Mouse (Mus musculus) 3134 (cell line): ENCODE results near the gene Ybx3.
A peak's percentile ranks its signal among the peaks of the same experiment; 100 is the strongest.

ENCODE experiments used
- DNase-seq: peaks from one replicate; pipeline ENCODE4 v3.0.0-alpha.2; 2011; ENCODE audit warnings: low spot score; ENCODE audit not compliant: insufficient read length; ENCODE audit errors: extremely low read depth

Ybx3 gene

GRCm38 (mm10) chr6:131340082-131340481, 48.2 kb downstream of the Ybx3 start:
- peak; percentile 62 for DNase-seq

GRCm38 (mm10) chr6:131339309-131339708, 49.0 kb downstream of the Ybx3 start:
- DNase-seq: no peak

- no peak for DNase-seq
These were observed 49.5 kb downstream of the Ybx3 start for GRCm38 (mm10) chr6:131338787-131339186.

GRCm38 (mm10) chr6:131327076-131327475, 61.2 kb downstream of the Ybx3 start:
- DNase-seq: no peak

GRCm38 (mm10) chr6:131321854-131322639, 66.2 kb downstream of the Ybx3 start:
- no peak for DNase-seq

GRCm38 (mm10) chr6:131316155-131317101, 71.8 kb downstream of the Ybx3 start:
- peak; percentile 35 for DNase-seq
